In genomic region chr2:26132628-26133551, GRCm38 (mm10) we compare ENCODE assay signal across 8 mouse cellular contexts. TPM values are rescaled to one million over a fixed set of nuclear protein-coding genes. Genes with fewer than 3 reads are reported as not detected.
DNase-seq lines count a peak whose midpoint lies in the region; ATAC-seq lines count a peak whose summit lies in the region.

No protein-coding gene starts in this region.

- DNase-seq in adrenal gland, adult 2 months, result peak; percentile 93
- DNase-seq in cerebellum, postnatal 4 days (ENCODE audit: low spot score in 2 of 2), result peak; percentile 75 to 87
- DNase-seq in frontal cortex, postnatal 36 days (ENCODE audit: low spot score in 2 of 2), result peak; percentile 86 to 89
- DNase-seq in layer of hippocampus, postnatal 36 days, result peak; percentile 86 to 87
- DNase-seq in lung, postnatal 10 days, result peak; percentile 89
- peak; percentile 92 for DNase-seq in right cerebral cortex, adult 18-20 months
- no peak for DNase-seq in T-cell, adult 2 months (ENCODE audit: low spot score)

- H3K9me3 ChIP-seq in hindbrain, embryonic 13.5 days, result no peaks in the 10 kb centered on the region

- ATAC-seq in hindbrain, embryonic 13.5 days (ENCODE audit: low FRiP score), result peak; percentile 73

- H3K27ac ChIP-seq in hindbrain, embryonic 13.5 days, result peak overlapping the region; percentile 91

- peaks cover 32% of the 10 kb centered on the region for H3K4me1 ChIP-seq in hindbrain, embryonic 13.5 days (replicated peaks)

- whole genome bisulfite sequencing in hindbrain, embryonic 13.5 days, result 3% methylated on average over 25 of the region's 25 CpGs

- H3K27me3 ChIP-seq in hindbrain, embryonic 13.5 days, result no peaks in the 10 kb centered on the region

- H3K9ac ChIP-seq in hindbrain, embryonic 13.5 days, result peak overlapping the region; percentile 62

- H3K4me2 ChIP-seq in hindbrain, embryonic 13.5 days, result peak overlapping the region; percentile 54

- H3K36me3 ChIP-seq in hindbrain, embryonic 13.5 days, result peaks cover 22% of the 10 kb centered on the region

- peak overlapping the region; percentile 31 for H3K4me3 ChIP-seq in hindbrain, embryonic 13.5 days

RNA-seq across cellular contexts. Expression of gene Nacc2, which starts 9.9 kb away (rescaled TPM):
- total RNA-seq in adrenal gland, adult 2 months (2021), result 10 to 100 TPM; 36.1 to 52.3 TPM
- polyA plus RNA-seq in adrenal gland, adult 2 months (2012; rRNA removed), result 69.8 and 94.3 TPM in 2 replicates
- 12.4 and 14.2 TPM in 2 replicates for polyA plus RNA-seq in hindbrain, embryonic 13.5 days (2015; fragmentation: Nextera tagmentation; extraction: Ambion mirVana)
- total RNA-seq in layer of hippocampus, postnatal 36 days (2021), result 10 to 100 TPM; 60.6 to 66.8 TPM
